Mouse (Mus musculus): ENCODE data around the gene Strbp.

Gene Strbp

GRCm38 (mm10) chr2:37703230-37703954 lies at the start of gene Strbp:
Gene Strbp, minus strand, starts transcription at chr2:37703859.
- DNase-seq (ENCODE audit: low read depth, low spot score): peak; percentile 98

GRCm38 (mm10) chr2:37751114-37751513 lies 47.5 kb upstream of the Strbp start:
- no peaks in the 10 kb centered on the region for H3K27me3 ChIP-seq (ENCODE audit: control insufficient read depth, insufficient read depth, low read length, poor library complexity, severe bottlenecking)
- H3K36me3 ChIP-seq (ENCODE audit: control insufficient read depth, insufficient read depth, low read length, poor library complexity, severe bottlenecking): no peaks in the 10 kb centered on the region
- no peak for DNase-seq (ENCODE audit: low read depth, low spot score)

More at GRCm38 (mm10) chr2:37703230-37703954, at the start of gene Strbp:
- no peaks in the 10 kb centered on the region for H3K27me3 ChIP-seq (ENCODE audit: control insufficient read depth, insufficient read depth, low read length, poor library complexity, severe bottlenecking)
- no peaks in the 10 kb centered on the region for H3K36me3 ChIP-seq (ENCODE audit: control insufficient read depth, insufficient read depth, low read length, poor library complexity, severe bottlenecking)

- Histone ChIP-seq H3K27me3 (ENCODE audit: control insufficient read depth, insufficient read depth, low read length, poor library complexity, severe bottlenecking) (no peaks in the 10 kb centered on the region), H3K36me3 (ENCODE audit: control insufficient read depth, insufficient read depth, low read length, poor library complexity, severe bottlenecking) (no peaks in the 10 kb centered on the region)
- no peak for DNase-seq (ENCODE audit: low read depth, low spot score)
Measured at GRCm38 (mm10) chr2:37749323-37749722, 45.7 kb upstream of the Strbp start.

- Histone ChIP-seq H3K36me3 (ENCODE audit: control insufficient read depth, insufficient read depth, low read length, poor library complexity, severe bottlenecking) (no peaks in the 10 kb centered on the region), H3K27me3 (ENCODE audit: control insufficient read depth, insufficient read depth, low read length, poor library complexity, severe bottlenecking) (no peaks in the 10 kb centered on the region)
- no peak for DNase-seq (ENCODE audit: low read depth, low spot score)
Measured at GRCm38 (mm10) chr2:37748442-37749066, 44.9 kb upstream of the Strbp start.

GRCm38 (mm10) chr2:37747909-37748308 lies 44.2 kb upstream of the Strbp start:
- no peaks in the 10 kb centered on the region for H3K36me3 ChIP-seq (ENCODE audit: control insufficient read depth, insufficient read depth, low read length, poor library complexity, severe bottlenecking)
- DNase-seq (ENCODE audit: low read depth, low spot score): no peak
- no peaks in the 10 kb centered on the region for H3K27me3 ChIP-seq (ENCODE audit: control insufficient read depth, insufficient read depth, low read length, poor library complexity, severe bottlenecking)

- DNase-seq (ENCODE audit: low read depth, low spot score): peak; percentile 53
- Histone ChIP-seq H3K36me3 (ENCODE audit: control insufficient read depth, insufficient read depth, low read length, poor library complexity, severe bottlenecking) (no peaks in the 10 kb centered on the region), H3K27me3 (ENCODE audit: control insufficient read depth, insufficient read depth, low read length, poor library complexity, severe bottlenecking) (no peaks in the 10 kb centered on the region)
Measured at GRCm38 (mm10) chr2:37746293-37747049, 42.8 kb upstream of the Strbp start.

GRCm38 (mm10) chr2:37744773-37745395 lies 41.2 kb upstream of the Strbp start:
- DNase-seq (ENCODE audit: low read depth, low spot score): no peak
- H3K36me3 ChIP-seq (ENCODE audit: control insufficient read depth, insufficient read depth, low read length, poor library complexity, severe bottlenecking): no peaks in the 10 kb centered on the region
- H3K27me3 ChIP-seq (ENCODE audit: control insufficient read depth, insufficient read depth, low read length, poor library complexity, severe bottlenecking): no peaks in the 10 kb centered on the region

- DNase-seq (ENCODE audit: low read depth, low spot score): no peak
- no peaks in the 10 kb centered on the region for H3K36me3 ChIP-seq (ENCODE audit: control insufficient read depth, insufficient read depth, low read length, poor library complexity, severe bottlenecking)
- H3K27me3 ChIP-seq (ENCODE audit: control insufficient read depth, insufficient read depth, low read length, poor library complexity, severe bottlenecking): no peaks in the 10 kb centered on the region
Measured at GRCm38 (mm10) chr2:37741806-37742554, 38.3 kb upstream of the Strbp start.

GRCm38 (mm10) chr2:37735807-37736188 lies 32.1 kb upstream of the Strbp start:
- no peaks in the 10 kb centered on the region for H3K36me3 ChIP-seq (ENCODE audit: control insufficient read depth, insufficient read depth, low read length, poor library complexity, severe bottlenecking)
- peak; percentile 59 for DNase-seq (ENCODE audit: low read depth, low spot score)
- H3K27me3 ChIP-seq (ENCODE audit: control insufficient read depth, insufficient read depth, low read length, poor library complexity, severe bottlenecking): no peaks in the 10 kb centered on the region

- Histone ChIP-seq H3K36me3 (ENCODE audit: control insufficient read depth, insufficient read depth, low read length, poor library complexity, severe bottlenecking) (no peaks in the 10 kb centered on the region), H3K27me3 (ENCODE audit: control insufficient read depth, insufficient read depth, low read length, poor library complexity, severe bottlenecking) (no peaks in the 10 kb centered on the region)
- peak; percentile 36 for DNase-seq (ENCODE audit: low read depth, low spot score)
Measured at GRCm38 (mm10) chr2:37734979-37735806, 31.5 kb upstream of the Strbp start.

GRCm38 (mm10) chr2:37731241-37731801 lies 27.7 kb upstream of the Strbp start:
- Histone ChIP-seq H3K36me3 (ENCODE audit: control insufficient read depth, insufficient read depth, low read length, poor library complexity, severe bottlenecking) (no peaks in the 10 kb centered on the region), H3K27me3 (ENCODE audit: control insufficient read depth, insufficient read depth, low read length, poor library complexity, severe bottlenecking) (no peaks in the 10 kb centered on the region)
- peak; percentile 83 for DNase-seq (ENCODE audit: low read depth, low spot score)

GRCm38 (mm10) chr2:37724231-37724630 lies 20.6 kb upstream of the Strbp start:
- no peak for DNase-seq (ENCODE audit: low read depth, low spot score)

GRCm38 (mm10) chr2:37723501-37724090 lies 19.9 kb upstream of the Strbp start:
- no peaks in the 10 kb centered on the region for H3K27me3 ChIP-seq (ENCODE audit: control insufficient read depth, insufficient read depth, low read length, poor library complexity, severe bottlenecking)
- DNase-seq (ENCODE audit: low read depth, low spot score): no peak
- H3K36me3 ChIP-seq (ENCODE audit: control insufficient read depth, insufficient read depth, low read length, poor library complexity, severe bottlenecking): no peaks in the 10 kb centered on the region

More at GRCm38 (mm10) chr2:37724231-37724630, 20.6 kb upstream of the Strbp start:
- H3K27me3 ChIP-seq (ENCODE audit: control insufficient read depth, insufficient read depth, low read length, poor library complexity, severe bottlenecking): no peaks in the 10 kb centered on the region
- no peaks in the 10 kb centered on the region for H3K36me3 ChIP-seq (ENCODE audit: control insufficient read depth, insufficient read depth, low read length, poor library complexity, severe bottlenecking)

Measured in splenic B cell, adult 2 months (primary cell).